Mouse (Mus musculus) heart, postnatal 0 days (tissue): Measurements from ENCODE around the gene Mapre3.

ENCODE experiments used
- CTCF ChIP-seq: IDR thresholded peaks from 2 replicates; pipeline ENCODE4 v1.5.1; 2016; ENCODE audit warnings: antibody characterized with exemption, control low read depth, low read depth
- EP300 ChIP-seq: IDR thresholded peaks from 2 replicates; pipeline ENCODE4 v1.6.1; 2016; ENCODE audit warnings: antibody characterized with exemption, low read depth

DNA sequence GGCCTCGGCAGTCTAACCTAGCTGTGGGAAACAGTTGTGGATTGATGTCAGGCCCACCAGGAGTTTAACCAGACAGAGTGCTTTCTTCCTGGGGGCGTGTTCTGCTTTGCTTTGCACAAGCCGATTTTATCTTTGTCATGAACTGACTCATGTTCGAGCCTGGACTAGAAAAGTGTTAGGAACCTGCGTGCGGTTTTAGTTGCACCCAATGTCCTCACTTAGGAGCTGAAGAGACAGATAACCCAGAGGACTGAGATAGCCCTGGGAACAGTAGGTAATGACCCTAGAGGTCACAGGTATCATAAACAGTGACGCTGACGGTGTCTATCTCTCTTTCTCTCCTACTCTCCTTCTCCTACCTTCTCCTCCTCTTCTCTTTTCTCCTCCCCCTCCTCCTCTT is 16.5 kb upstream of the Mapre3 start:
- TF ChIP-seq CTCF (no peak), EP300 (no peak)
